ENCODE assay signal across 26 mouse cellular contexts in genomic region chrX:150413505-150413904, GRCm38 (mm10).
"Had no signal": no experiment of that assay in that cellular context is flagged by ENCODE, and none has a peak within 500 bp of the region (broad histone marks: within the 10 kb centered on the region; RNA-seq: fewer than 3 reads in every experiment).

No protein-coding gene starts in this region.

- H3K4me1 ChIP-seq: embryonic facial prominence, embryonic 10.5 days; embryonic facial prominence, embryonic 12.5 days; embryonic facial prominence, embryonic 13.5 days; embryonic facial prominence, embryonic 15.5 days; forebrain, embryonic 10.5 days; forebrain, embryonic 12.5 days; forebrain, embryonic 13.5 days; forebrain, embryonic 15.5 days; heart, embryonic 10.5 days had no signal

- ATAC-seq: forebrain, embryonic 13.5 days; forebrain, embryonic 14.5 days; forebrain, embryonic 15.5 days; forebrain, embryonic 16.5 days had no signal

- H3K9me3 ChIP-seq: embryonic facial prominence, embryonic 10.5 days; embryonic facial prominence, embryonic 12.5 days; embryonic facial prominence, embryonic 13.5 days; embryonic facial prominence, embryonic 15.5 days; forebrain, embryonic 10.5 days; forebrain, embryonic 12.5 days; forebrain, embryonic 13.5 days; forebrain, embryonic 15.5 days; heart, embryonic 10.5 days had no signal

- H3K27me3 ChIP-seq: embryonic facial prominence, embryonic 12.5 days; embryonic facial prominence, embryonic 13.5 days; embryonic facial prominence, embryonic 15.5 days; forebrain, embryonic 12.5 days; forebrain, embryonic 13.5 days; forebrain, embryonic 15.5 days had no signal

- H3K27ac ChIP-seq: embryonic facial prominence, embryonic 10.5 days; embryonic facial prominence, embryonic 12.5 days; embryonic facial prominence, embryonic 13.5 days; embryonic facial prominence, embryonic 15.5 days; forebrain, embryonic 10.5 days; forebrain, embryonic 12.5 days; forebrain, embryonic 13.5 days; forebrain, embryonic 15.5 days; gastrocnemius, adult 2 months; heart, adult 2 months; heart, embryonic 10.5 days had no signal

- H3K4me2 ChIP-seq: embryonic facial prominence, embryonic 12.5 days; embryonic facial prominence, embryonic 13.5 days; embryonic facial prominence, embryonic 15.5 days; forebrain, embryonic 12.5 days; forebrain, embryonic 13.5 days; forebrain, embryonic 15.5 days had no signal

- H3K4me3 ChIP-seq: embryonic facial prominence, embryonic 10.5 days; embryonic facial prominence, embryonic 12.5 days; embryonic facial prominence, embryonic 13.5 days; embryonic facial prominence, embryonic 15.5 days; erythroblast, embryonic 14.5 days; forebrain, embryonic 10.5 days; forebrain, embryonic 12.5 days; forebrain, embryonic 13.5 days; forebrain, embryonic 15.5 days; gastrocnemius, adult 2 months; heart, adult 2 months; heart, embryonic 10.5 days had no signal

- H3K36me3 ChIP-seq: embryonic facial prominence, embryonic 12.5 days; embryonic facial prominence, embryonic 13.5 days; embryonic facial prominence, embryonic 15.5 days; forebrain, embryonic 12.5 days; forebrain, embryonic 15.5 days; heart, embryonic 10.5 days had no signal

- H3K9ac ChIP-seq: embryonic facial prominence, embryonic 12.5 days; embryonic facial prominence, embryonic 13.5 days; embryonic facial prominence, embryonic 15.5 days; forebrain, embryonic 12.5 days; forebrain, embryonic 13.5 days; forebrain, embryonic 15.5 days had no signal

- DNase-seq: cerebellum, adult 9-10 months; cerebellum, adult 9-11 months; cerebellum, postnatal 10 days; cerebellum, postnatal 14 days; cerebellum, postnatal 25 days; cerebellum, postnatal 36 days; embryo, embryonic 11 days; gastrocnemius, adult 2 months; gastrocnemius, postnatal 10 days; gastrocnemius, postnatal 14 days; gastrocnemius, postnatal 36 days; heart, adult 11 months; heart, adult 18-20 months; heart, adult 2 months had no signal
